Mouse (Mus musculus) right cerebral cortex, adult 2 months (tissue): ENCODE measurements around the gene Prdm5.

ENCODE experiments used
- DNase-seq, 2 experiments: peaks; one replicate each; pipeline ENCODE4 v3.0.0; 2021 to 2022; ENCODE audit warnings: low spot score in 2 of 2

Gene Prdm5

GRCm38 (mm10) chr6:65932776-65933175 lies 154.0 kb downstream of the Prdm5 start:
- no peak for DNase-seq

- DNase-seq, result no peak
Measured at GRCm38 (mm10) chr6:65933177-65933576, 154.4 kb downstream of the Prdm5 start.

GRCm38 (mm10) chr6:65935566-65936281 lies 156.9 kb downstream of the Prdm5 start:
- DNase-seq, result no peak

GRCm38 (mm10) chr6:65950492-65950891 lies 171.7 kb downstream of the Prdm5 start:
- no peak for DNase-seq

- no peak for DNase-seq
Measured at GRCm38 (mm10) chr6:65952309-65952708, 173.5 kb downstream of the Prdm5 start, which contains the start of gene 4930544G11Rik. Gene 4930544G11Rik, plus strand, starts transcription at chr6:65952609.

- DNase-seq, result no peak
Measured at GRCm38 (mm10) chr6:65969386-65970111, 190.8 kb downstream of the Prdm5 start.

- DNase-seq, result no peak
Measured at GRCm38 (mm10) chr6:65970410-65970809, 191.6 kb downstream of the Prdm5 start.
